Mouse (Mus musculus) naive thymus-derived CD4-positive, alpha-beta T cell, adult 2 months (primary cell): Measurements from ENCODE around the gene Gp1bb.

Source experiments
- DNase-seq: peaks from one replicate; pipeline ENCODE4 v3.0.0-alpha.2; 2011; ENCODE audit warnings: low read depth

The Gp1bb gene

DNA sequence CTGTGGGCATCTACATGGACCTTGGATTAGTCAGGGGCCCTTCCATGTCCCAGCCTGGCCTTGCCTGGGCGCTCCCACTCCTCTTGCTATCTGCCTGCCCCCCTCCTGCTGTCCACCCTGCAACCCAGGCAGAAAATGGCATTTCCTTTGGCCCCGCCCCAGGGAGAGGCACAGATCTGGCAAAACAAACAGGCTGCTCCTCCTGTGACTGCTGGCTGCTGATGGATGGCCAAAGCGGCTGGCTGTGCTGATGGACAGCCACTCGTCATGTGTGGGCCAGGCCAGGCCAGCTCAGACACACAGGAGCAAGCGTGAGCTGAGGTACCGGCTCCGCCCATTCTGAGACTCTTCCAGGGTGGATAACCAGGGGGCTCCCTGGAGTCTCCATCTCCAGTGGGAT is 20.8 kb downstream of the Gp1bb start:
- DNase-seq, result no peak

- DNase-seq, result no peak
These were observed 24.2 kb downstream of the Gp1bb start for GRCm38 (mm10) chr16:18598006-18598405.

GRCm38 (mm10) chr16:18596255-18596654 is 25.9 kb downstream of the Gp1bb start:
- DNase-seq, result no peak

GRCm38 (mm10) chr16:18593930-18594329 is 28.3 kb downstream of the Gp1bb start:
- no peak for DNase-seq

GRCm38 (mm10) chr16:18591047-18592018 is 30.9 kb downstream of the Gp1bb start:
- peak; percentile 29 for DNase-seq

GRCm38 (mm10) chr16:18589804-18590790 is 32.1 kb downstream of the Gp1bb start, which contains the start of gene Tbx1:
Gene Tbx1 (minus strand): TSS chr16:18590671.
- peak; percentile 73 for DNase-seq

DNA sequence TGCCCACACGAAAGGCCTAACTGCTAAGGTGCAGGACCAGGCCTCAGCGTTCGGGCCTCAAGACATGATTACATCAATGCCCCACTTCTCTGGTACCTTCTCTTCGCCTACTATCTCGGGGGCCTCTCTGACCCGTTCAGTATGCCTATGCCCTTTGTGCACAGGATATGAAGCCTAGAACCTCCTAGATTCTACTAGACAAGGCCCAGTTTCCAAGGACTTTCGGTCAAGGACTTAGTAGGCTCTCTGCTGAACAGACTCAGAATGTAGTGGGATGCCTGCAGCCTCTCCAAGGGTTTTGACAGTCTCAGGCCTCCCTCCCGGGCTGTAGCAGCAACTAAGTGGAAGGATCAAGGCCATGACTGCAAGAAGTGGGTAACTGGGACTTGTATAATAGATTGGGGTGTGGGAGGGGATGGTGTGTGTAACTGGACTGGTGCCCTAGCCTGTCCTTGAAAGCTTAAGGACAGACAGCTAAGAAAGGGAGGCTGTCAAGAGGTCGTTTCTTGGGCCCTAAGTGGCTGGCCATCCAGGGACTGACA is 33.1 kb downstream of the Gp1bb start:
- no peak for DNase-seq

DNA sequence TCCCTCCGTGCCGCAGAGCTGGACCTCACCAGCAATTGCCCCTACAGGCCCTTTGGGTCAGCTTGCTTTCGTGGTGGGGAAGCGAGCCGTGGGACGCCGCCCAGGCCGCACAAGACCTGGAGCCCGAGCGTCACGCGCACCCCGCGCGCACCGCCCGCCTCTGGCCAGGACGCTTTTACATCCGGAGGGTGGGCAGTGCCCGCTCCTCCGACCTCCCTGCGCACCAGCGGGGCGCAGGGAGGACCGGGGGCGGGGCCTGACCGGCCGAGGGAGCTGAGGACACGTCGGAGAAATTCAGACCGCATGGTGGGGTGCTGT is 33.5 kb downstream of the Gp1bb start:
- DNase-seq, result no peak

GRCm38 (mm10) chr16:18587847-18588737 is 34.1 kb downstream of the Gp1bb start:
- DNase-seq, result no peak

DNA sequence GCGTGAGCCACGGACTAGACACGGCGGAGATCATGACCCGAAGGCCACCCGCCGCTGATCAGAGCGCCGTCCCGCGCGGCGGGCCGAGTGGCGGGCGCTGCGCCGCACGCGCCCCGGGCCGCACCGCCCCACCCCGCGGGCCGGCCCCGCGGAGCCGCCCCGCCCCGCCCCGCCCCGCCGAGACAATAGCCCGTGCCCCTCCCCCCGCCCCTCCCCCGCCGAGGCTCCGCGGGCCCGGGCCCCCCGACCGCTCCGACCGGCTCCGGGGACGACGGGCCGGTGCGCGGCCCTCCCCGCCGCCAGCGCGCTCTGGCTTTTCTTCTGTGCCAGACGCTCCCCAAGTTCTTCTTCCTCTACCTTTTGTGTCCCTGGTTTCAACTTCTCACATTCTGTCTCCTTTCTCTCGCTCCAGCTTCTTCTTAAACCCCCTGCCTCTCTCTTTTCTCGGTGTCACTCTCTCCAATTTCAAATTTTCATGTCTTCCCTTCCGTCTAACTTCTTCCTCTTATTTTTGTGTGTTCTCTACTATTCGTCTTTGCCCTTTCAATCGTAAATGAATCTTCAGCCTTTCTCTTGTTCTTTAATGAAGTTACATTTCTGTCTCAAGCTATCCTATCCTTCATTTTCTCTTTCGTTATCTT is 35.2 kb downstream of the Gp1bb start:
- DNase-seq, result no peak

- DNase-seq, result no peak
These were observed 35.9 kb downstream of the Gp1bb start for GRCm38 (mm10) chr16:18586076-18586905.

DNA sequence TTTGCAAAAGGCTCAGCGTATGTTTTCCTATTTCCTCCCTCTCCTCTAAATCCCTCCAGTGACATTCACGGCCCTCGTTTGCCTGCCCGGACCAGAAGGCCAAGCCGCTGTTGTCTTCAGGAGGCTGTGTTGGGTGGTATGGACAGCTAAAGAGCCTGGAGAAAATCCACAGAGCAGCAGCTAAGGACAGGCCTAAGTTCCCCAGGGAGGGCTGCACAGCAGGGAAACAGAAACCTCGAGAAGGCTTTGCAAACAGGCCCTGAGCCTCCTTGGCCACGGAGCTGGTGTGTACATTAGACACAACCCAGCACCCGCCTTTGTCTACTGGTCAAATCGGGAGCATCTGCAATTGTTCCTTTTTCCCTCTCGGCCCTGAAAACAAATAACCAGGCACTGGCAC is 36.5 kb downstream of the Gp1bb start:
- no peak for DNase-seq

- no peak for DNase-seq
These were observed 37.2 kb downstream of the Gp1bb start for GRCm38 (mm10) chr16:18584901-18585510.

DNA sequence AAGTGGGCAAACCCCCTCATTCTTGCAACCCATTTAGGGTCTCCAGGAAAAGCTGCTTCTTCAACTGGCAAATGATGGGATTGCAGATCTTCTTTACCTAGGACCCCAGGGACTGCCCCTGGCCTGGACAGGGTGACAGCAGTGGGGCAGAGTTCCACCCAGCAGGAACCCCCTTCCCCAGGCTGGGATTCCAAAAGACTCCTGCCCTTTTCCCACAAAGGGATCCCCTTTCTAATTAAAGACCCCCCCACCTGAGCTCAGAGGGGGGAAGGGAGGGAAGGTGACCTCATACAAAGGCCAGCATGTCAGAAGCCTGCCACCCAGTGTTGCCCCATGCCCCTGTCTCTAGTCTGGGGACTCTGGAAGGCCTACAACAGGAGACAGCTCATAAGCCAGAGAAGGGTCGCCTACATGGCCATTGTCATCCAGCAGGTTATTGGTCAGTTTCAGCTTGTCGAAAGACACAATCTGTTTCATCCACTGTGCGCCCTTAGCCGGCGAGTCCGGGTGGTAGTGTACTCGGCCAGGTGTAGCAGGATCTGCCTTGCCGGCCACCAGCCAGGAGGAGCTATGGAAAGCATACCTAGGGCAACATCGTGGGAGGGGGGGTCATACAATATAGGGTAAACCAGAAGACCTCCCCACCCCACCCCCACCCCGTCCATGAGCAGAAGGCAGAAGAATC is 38.4 kb downstream of the Gp1bb start:
- DNase-seq, result no peak

- no peak for DNase-seq
These were observed 39.0 kb downstream of the Gp1bb start for GRCm38 (mm10) chr16:18583169-18583568.

DNA sequence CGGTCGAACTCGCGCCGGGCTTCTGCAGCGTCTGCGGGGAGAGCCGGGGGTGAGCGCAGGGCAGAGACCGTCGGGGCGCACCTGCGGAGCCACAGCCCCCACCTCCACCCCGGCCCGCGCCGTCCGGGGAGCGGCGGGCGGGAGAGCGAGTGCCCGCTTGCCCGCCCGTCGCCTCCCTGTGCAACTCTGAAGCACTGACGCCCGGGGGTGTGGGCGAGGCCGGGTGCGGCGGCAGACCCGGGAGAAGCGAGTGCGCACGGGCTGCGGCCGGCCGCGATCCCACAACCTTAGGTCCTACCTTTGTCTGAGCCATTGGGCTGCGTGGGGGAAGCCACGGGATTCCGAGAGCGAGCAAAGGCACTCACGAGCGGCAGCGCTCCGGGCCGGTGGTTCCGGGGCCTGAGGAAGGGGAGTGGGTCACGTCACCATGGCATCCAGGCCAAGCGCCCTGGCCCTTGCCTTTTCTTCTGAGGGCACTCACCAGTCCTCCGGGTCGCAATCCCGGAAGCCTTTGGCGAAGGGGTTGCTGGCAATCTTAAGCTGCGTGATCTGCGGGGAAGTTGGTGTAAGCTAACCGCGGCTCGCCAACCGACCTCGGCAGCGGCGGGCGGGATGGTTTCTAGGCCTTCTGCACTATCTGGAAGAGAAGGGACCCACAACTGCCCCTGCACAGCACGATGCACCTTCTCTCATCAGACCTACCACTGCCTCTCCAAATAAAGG is 39.6 kb downstream of the Gp1bb start:
- no peak for DNase-seq

DNA sequence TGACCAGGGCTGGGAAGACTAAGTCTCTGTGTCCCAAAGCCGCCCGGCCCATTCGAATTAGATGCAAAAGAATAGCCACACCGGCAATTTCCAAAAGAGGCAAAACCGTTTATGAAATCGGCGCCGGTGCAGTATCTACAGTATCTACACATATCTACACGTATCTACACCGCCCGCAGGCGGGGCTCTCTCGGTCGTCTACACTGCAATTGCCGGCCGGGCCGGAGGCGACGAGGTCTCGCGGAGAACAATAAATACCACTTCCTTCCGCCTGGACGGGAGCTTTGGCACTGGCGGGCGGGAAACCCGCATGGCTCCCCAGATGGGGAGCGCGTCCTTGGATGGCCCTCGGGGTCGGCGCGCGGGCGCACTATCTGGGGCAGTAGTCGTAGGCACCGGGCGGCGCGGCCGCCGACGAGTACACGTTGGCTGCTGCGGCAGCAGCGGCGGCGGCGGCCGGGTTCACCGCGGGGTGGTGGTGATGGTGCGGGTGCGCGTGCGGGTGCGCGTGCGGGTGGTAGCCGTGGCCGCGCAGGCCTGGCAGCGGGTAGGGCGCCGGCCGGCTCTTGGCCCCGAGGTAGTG is 40.5 kb downstream of the Gp1bb start:
- no peak for DNase-seq
